Mouse (Mus musculus): ENCODE measurements around the gene Abat. TPM values are rescaled to one million over a fixed set of nuclear protein-coding genes. Genes with fewer than 3 reads are reported as not detected.

The Abat gene
- total RNA-seq, 2 experiments from 2014 or later, result 2.3 to 3.7 TPM

DNA sequence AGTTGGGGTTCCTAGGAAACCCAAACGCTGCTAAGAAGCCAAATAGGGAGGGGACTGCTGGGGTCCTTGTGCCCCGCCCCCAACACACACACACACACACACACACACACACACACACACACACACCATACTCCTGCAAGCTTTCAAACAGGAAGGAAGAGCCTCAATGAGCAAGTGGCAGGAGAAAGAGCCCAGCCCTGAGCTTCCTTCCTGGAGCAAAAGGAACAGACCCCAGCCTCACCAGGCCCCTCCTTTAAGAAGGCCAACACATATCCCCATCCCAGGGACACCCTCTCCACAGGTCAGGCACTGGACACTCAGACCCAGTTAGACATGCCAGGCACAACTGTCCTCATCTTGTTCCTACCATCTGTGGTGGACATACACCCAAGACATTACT is 149.8 kb downstream of the Abat start:
- Histone ChIP-seq H3K4me3 (no peak overlapping the region), H3K27ac (no peak overlapping the region)
- intact Hi-C loops (cut with DNase I), result no loop called here
- DNase-seq, result no peak
- no peak for TF ChIP-seq CTCF (IDR thresholded peaks at IDR 0.05)

DNA sequence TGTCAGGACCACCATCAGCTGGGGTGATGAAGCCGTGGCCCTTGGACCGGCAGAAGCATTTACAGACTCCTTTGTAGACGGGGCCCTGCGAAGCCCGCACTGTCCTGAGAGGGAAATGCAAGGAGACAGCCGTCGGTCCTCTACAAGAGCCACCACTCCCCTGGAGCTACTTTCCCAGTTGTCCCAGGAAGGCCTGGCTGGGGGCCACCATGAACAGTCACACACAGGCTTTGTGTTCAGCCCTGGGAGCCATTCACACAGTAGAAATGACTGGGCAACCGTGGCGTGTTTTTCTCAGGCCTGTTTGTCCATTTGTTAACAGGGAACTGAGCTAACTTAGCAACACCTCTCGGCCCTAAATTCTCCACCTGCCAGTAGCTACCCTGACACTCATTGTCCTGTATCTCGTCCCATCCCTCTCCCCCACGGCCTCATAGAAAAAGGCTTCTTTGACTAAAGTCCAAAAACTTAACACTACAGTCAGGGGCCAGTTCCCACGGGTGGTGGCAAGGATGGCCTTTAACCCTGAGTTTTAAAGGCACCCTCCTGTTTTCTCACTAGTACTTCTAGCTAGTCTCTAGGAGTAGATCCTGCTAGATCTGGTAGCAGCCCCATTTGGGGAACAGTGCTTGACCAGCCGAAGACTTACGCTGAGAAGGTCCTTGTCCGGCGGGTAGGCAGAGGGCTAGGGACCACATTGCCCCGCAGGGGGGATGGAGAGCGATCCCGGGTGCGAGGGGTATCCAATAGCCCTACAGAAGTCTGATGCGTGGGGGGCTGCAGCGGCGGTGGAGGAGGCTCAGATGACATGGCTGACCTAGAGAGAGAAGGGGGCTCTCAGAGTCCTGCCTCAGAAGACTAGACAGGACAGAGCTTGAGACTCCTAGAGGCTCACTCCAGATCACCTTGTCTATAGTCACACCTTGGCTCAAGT is 150.6 kb downstream of the Abat start:
- Histone ChIP-seq H3K4me3 (no peak overlapping the region), H3K27ac (peak overlapping the region; percentile 16)
- intact Hi-C loops (cut with DNase I), result no loop called here
- peak; percentile 51 for DNase-seq
- no peak for TF ChIP-seq CTCF (IDR thresholded peaks at IDR 0.05)

DNA sequence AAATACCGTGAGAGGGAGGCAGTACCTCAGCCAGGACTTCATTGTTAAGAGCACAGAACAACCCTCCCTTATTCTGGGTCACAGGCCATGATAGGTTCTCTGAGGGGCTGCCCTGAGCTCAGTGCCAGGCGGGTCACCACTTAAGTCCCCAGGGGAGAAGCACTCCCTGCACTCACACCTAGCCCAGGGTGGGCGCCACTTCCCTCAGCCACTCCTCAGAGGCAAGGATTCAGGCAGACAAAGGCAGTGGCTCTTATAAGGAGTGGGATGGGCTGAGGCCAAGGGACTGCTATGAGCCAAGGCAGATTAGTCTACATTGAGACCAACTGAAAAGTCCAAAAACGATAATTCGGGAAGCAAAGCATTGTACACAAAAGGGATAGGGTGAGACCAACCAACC is 152.1 kb downstream of the Abat start:
- DNase-seq, result peak; percentile 43
- no peak overlapping the region for H3K4me3 ChIP-seq
- TF ChIP-seq CTCF (IDR thresholded peaks at IDR 0.05), result no peak
- intact Hi-C loops (cut with DNase I), result no loop called here
- H3K27ac ChIP-seq, result peak overlapping the region; percentile 79

DNA sequence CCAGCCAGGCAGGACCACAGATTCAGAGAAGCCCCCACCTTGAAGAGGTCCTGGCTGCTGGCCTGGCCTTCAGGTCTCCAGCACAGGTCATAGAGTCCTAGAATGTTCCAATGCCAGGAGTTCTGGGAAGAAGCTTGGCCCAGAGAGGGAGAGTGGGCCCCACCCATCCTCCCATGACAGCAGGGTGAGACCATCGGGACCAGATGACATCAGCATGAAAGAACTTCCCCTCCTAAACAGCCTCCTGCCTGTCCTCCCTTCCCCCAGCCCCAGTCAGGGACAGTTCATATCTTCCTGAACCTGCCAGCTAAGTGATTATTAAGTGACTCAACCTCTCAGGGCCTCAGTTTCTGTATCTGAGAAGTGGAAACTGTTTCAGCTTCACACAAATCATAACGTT is 153.2 kb downstream of the Abat start:
- peak; percentile 72 for DNase-seq
- H3K27ac ChIP-seq, result peak overlapping the region; percentile 79
- intact Hi-C loops (cut with DNase I), result no loop called here
- TF ChIP-seq CTCF (IDR thresholded peaks at IDR 0.05), result no peak
- H3K4me3 ChIP-seq, result peak overlapping the region; percentile 11; the same call in 1 of the 2 replicates

DNA sequence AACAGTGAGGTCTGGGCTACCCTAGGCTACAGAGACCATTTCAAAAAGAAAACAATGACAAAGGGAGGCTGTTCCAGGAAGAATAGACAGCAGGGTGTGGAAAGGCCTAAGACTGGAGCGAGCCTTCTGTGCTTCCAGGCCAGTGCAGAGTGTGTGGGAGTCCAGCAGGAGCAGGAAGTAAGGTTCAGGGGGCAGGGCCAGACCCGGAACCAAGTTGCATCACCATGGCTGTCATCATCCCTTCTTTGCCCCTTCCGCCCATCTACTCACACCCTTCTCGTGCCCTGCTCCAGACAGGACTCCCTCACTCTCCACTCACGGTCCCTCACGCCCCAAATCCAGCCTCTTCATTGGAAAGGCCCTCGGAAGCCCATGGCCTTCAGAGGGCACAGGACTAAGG is 154.0 kb downstream of the Abat start:
- Histone ChIP-seq H3K4me3 (peak overlapping the region; percentile 31; the same call in 1 of the 2 replicates), H3K27ac (peak overlapping the region; percentile 73)
- intact Hi-C loops (cut with DNase I), result no loop called here
- DNase-seq, result peak; percentile 49
- no peak for TF ChIP-seq CTCF (IDR thresholded peaks at IDR 0.05)

DNA sequence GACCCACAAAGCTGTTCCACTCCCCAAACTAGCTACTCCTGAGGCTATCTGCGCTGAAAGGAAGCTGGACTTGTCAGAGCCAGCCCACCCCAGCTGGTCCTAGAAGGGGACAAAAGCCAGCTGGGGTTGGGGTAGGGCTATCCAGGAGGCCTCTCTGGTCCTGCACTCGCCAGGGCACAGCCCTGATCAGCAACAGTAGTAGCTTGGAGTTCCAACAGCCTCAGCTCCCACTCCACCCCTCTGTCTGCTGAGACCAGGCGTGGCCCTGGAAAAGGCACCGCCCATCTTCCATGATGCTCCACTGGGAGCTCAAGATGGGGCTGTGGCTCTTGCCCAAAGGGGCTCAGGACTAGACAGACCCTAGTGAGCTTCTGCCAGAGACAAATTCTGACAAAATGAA is 154.6 kb downstream of the Abat start:
- Histone ChIP-seq H3K4me3 (peak overlapping the region; percentile 31), H3K27ac (peak overlapping the region; percentile 73)
- peak; percentile 55 for DNase-seq
- intact Hi-C loops (cut with DNase I), result no loop called here
- no peak for TF ChIP-seq CTCF (IDR thresholded peaks at IDR 0.05)

DNA sequence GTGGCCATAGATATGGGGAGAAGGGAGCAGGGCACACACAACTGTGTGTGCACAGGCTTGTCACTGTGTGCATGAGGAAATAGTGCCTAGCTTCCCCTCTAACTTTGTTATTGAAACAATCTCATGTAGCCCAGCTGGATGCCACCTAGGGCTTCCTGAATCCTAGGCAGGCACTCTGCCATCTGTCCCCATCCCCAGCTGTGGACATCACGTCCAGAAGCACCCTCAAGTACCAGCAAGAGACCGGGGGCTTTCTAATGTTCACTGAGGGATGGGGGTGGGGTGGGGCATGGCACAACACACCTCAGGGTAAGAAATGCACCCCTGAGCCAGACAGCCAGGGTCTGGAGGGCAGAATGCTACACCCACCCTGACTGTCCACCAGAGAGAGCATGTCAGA is 155.2 kb downstream of the Abat start:
- no peak for DNase-seq
- intact Hi-C loops (cut with DNase I), result no loop called here
- Histone ChIP-seq H3K27ac (peak overlapping the region; percentile 73), H3K4me3 (no peak overlapping the region)
- TF ChIP-seq CTCF (IDR thresholded peaks at IDR 0.05), result no peak

DNA sequence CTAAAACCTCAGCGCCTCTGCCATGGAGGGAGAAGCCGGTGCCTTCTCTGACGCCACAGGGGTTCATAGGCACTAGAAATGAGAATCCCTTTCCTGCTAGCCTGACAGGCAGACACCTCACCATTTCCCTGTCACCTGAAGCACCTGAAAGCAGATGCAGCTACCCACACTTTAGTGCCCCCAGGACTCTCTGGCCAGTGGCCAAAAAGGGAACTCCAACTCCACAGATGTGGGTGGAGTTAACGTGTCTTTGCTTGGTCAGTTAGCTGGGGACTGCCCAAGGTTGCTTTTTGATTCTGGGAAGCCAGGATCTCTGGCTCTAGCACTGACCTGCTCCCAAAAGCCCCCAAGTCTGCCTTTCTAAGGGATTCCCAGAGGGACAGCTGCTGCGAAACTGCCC is 156.2 kb downstream of the Abat start:
- no peak for DNase-seq
- intact Hi-C loops (cut with DNase I), result no loop called here
- TF ChIP-seq CTCF (IDR thresholded peaks at IDR 0.05), result no peak
- H3K27ac ChIP-seq, result peak overlapping the region; percentile 73
- H3K4me3 ChIP-seq, result 0 out of 2 replicates have a peak overlapping the region, but pooled peaks have one; percentile 30

DNA sequence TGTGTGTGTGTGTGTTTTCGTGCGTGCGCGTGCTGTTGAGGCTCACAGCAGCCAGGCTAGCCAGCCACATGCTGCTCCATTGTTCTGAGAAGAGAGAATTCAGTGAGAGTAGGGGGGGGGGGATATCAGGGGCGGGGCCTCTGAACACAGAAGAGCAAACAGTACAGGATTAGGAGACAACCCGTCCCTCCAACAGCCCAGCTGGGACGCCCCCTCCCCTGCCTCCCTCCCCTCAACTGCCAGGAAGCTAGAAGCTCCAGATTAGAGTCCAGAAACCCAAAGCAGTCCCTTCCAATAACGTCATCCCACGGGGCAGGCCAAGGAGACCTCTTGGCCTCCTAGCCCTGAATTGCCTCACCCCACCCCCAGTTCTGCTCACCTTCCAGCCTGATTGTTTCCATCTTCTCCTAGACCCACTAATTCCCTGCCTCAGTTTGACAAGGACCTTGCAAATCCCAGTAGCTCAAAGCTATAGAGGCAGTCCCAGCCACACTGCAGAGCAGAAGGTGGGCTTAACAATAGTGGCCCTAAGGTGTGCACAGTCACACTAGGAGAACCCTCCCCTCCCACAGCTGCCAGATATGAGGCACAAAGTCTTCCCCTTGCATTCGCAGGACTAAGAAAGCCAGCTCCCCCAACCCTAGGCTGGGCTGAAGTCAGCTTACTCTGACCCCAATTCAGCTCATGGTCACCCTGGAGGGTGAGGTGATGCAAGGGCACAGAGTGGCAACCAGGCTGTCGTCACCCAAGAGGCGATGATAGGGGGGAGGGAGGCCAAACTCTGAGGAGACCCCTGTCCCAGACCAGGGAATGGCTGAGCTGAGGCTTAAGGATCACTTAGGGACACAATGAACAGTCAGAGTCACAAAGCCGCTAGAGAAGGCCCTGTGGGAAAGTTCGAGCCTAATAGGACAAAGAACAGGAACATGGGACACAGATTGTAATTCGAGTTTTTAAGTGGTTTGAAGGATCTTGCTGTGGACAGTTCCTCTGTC is 157.1 kb downstream of the Abat start:
- peak overlapping the region; percentile 87 for H3K27ac ChIP-seq
- intact Hi-C loops (cut with DNase I), result no loop called here
- no peak for DNase-seq
- no peak for TF ChIP-seq CTCF (IDR thresholded peaks at IDR 0.05)
- H3K4me3 ChIP-seq, result peak overlapping the region; percentile 94

Small RNA genes within 50 kb of the gene (microRNA-seq; reads per million reads assigned to microRNA genes)
- not detected for gene Gm22137

Other genes with a start within 250 kb of the Abat start
- gene Tmem114, start 88.3 kb upstream of the Abat start, total RNA-seq (2021), result not detected
- 10 to 100 TPM; 89.1 to 89.4 TPM for gene Mettl22, start 42.6 kb upstream of the Abat start, total RNA-seq (2021)
- 10 to 100 TPM; 14.9 to 24.0 TPM for gene Pmm2, start 124.2 kb downstream of the Abat start, total RNA-seq (2021)
- 10 to 100 TPM; 12.4 to 12.9 TPM for gene Tmem186, start 124.3 kb downstream of the Abat start, total RNA-seq (2021)
- 1 to 10 TPM; 5.8 to 8.7 TPM for gene Carhsp1, start 158.7 kb downstream of the Abat start, total RNA-seq (2021)
- not detected for gene Gm5767, start 167.3 kb downstream of the Abat start, total RNA-seq (2021)

Data from gastrocnemius, adult 2 months (tissue).